Comparison of ENCODE assay signal across 9 mouse cellular contexts in the genomic region with DNA sequence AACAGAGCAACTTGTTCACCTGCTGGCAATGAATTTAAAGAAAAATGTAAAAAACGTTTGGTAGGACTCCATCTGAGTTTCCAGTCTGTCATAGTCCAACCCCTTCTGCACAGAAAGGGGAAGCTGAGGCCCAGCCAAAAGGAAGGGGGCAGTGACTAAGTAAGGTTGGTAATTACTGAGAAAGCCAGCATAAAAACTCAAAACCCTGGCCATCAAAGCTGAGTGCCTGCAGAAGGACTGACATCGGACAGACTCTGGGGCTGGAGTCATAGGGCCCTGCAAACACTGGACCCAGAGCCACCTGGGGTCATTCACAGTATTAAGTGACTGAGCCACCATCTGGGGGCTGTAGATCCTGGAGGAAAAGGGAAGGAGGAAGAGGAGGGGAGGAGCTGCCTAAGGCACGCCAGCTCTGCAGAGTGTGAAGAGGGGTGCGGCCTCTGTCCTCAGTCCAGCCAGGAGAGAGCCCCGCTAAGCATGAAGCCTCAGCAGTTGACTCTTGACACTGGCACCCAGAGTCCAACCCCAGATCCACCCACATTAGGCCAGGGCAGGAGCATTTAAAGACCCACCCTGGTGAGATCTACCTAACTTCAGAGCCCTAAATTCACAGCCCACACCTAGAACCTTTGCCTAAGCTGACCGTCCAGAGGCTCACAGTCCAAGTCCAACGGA. TPM values are rescaled to one million over a fixed set of nuclear protein-coding genes. Genes with fewer than 3 reads are reported as not detected.
A peak's percentile ranks its signal among the peaks of the same experiment; 100 is the strongest.
DNase-seq lines count a peak whose midpoint lies in the region; ATAC-seq lines count a peak whose summit lies in the region.
"Had no signal": no experiment of that assay in that cellular context is flagged by ENCODE, and none has a peak within 500 bp of the region (broad histone marks: within the 10 kb centered on the region; RNA-seq: fewer than 3 reads in every experiment).

No protein-coding gene starts in this region.

- H3K4me1 ChIP-seq in heart, embryonic 15.5 days (replicated peaks): peaks cover 43% of the 10 kb centered on the region
- H3K4me1 ChIP-seq in limb, embryonic 11.5 days (ENCODE audit: control insufficient read depth, insufficient read depth, low read length): no peaks in the 10 kb centered on the region

- H3K27me3 ChIP-seq in heart, embryonic 15.5 days: no peaks in the 10 kb centered on the region
- H3K27me3 ChIP-seq in limb, embryonic 11.5 days (ENCODE audit: control insufficient read depth, insufficient read depth, low read length): no peaks in the 10 kb centered on the region

- no peak overlapping the region for H3K4me3 ChIP-seq in heart, embryonic 15.5 days
- H3K4me3 ChIP-seq in limb, embryonic 11.5 days (ENCODE audit: low read depth, low read length): no peak overlapping the region
- H3K4me3 ChIP-seq: heart, embryonic 10.5 days had no signal

- no peak overlapping the region for H3K9ac ChIP-seq in heart, embryonic 15.5 days
- H3K9ac ChIP-seq in limb, embryonic 11.5 days (ENCODE audit: low read length): no peak overlapping the region

- no peak for ATAC-seq in heart, embryonic 15.5 days (replicated peaks; ENCODE audit: insufficient number of reproducible peaks, insufficient read depth, low FRiP score, low read depth)
- ATAC-seq in common myeloid progenitor, adult 5-6 weeks (replicated peaks; ENCODE audit: low read depth, poor library complexity, severe bottlenecking): peak; percentile 69
- 0 out of 2 replicates have a peak, but pooled peaks have one; percentile 36 for ATAC-seq in limb, embryonic 11.5 days (ENCODE audit: insufficient number of reproducible peaks, low FRiP score, low TSS enrichment, low read depth)
- peak; percentile 58 for ATAC-seq in monocyte, adult 5-6 weeks (replicated peaks; ENCODE audit: insufficient number of reproducible peaks, low FRiP score, low TSS enrichment, poor library complexity, severe bottlenecking)

- DNase-seq in heart, postnatal 10 days: no peak
- DNase-seq in limb, embryonic 11.5 days (ENCODE audit: low spot score): no peak
- DNase-seq in testis, postnatal 10 days (ENCODE audit: low spot score): no peak
- no peak for DNase-seq in adrenal gland, postnatal 4 days (ENCODE audit: low spot score in 2 of 2)
- no peak for DNase-seq in layer of hippocampus, postnatal 14 days (ENCODE audit: low spot score in 2 of 2)

- H3K27ac ChIP-seq in heart, embryonic 15.5 days: peak overlapping the region; percentile 19; the same call in 1 of the 2 replicates
- no peak overlapping the region for H3K27ac ChIP-seq in limb, embryonic 11.5 days (replicated peaks; ENCODE audit: low read depth, low read length)
- H3K27ac ChIP-seq: heart, embryonic 10.5 days had no signal

- no peak overlapping the region for H3K4me2 ChIP-seq in heart, embryonic 15.5 days
- H3K4me2 ChIP-seq in limb, embryonic 11.5 days (ENCODE audit: low read depth, severe bottlenecking): no peak overlapping the region

- WGBS in heart, embryonic 15.5 days: 77% methylated on average over 7 of the region's 7 CpGs
- WGBS in limb, embryonic 11.5 days: 62% methylated on average over 7 of the region's 7 CpGs

- no peaks in the 10 kb centered on the region for H3K36me3 ChIP-seq in heart, embryonic 15.5 days
- no peaks in the 10 kb centered on the region for H3K36me3 ChIP-seq in limb, embryonic 11.5 days (ENCODE audit: control insufficient read depth, insufficient read depth, low read length)
- H3K36me3 ChIP-seq: heart, embryonic 10.5 days had no signal

- intact Hi-C loops in heart, postnatal 10 days (cut with DNase I): no loop called here

- no peaks in the 10 kb centered on the region for H3K9me3 ChIP-seq in heart, embryonic 15.5 days (replicated peaks)
- H3K9me3 ChIP-seq in limb, embryonic 11.5 days (ENCODE audit: control insufficient read depth, low read length): no peaks in the 10 kb centered on the region
- H3K9me3 ChIP-seq: heart, embryonic 10.5 days had no signal

RNA-seq across cellular contexts. Expression of a gene that starts 58.0 kb away (rescaled TPM):
- polyA plus RNA-seq in heart, embryonic 15.5 days (2015; fragmentation: Nextera tagmentation; extraction: Ambion mirVana): 4.8 and 9.2 TPM in 2 replicates
- total RNA-seq in heart, postnatal 10 days (2021): 10 to 100 TPM in 1 of 2 experiments, 1 to 10 TPM in 1; 9.6 to 11.2 TPM
- 9.4 and 12.0 TPM in 2 replicates for total RNA-seq in common myeloid progenitor, adult 5-6 weeks (2017)
- 7.4 and 7.7 TPM in 2 replicates for polyA plus RNA-seq in limb, embryonic 11.5 days (2014; fragmentation: Nextera tagmentation; extraction: Ambion mirVana)
- 21.2 to 31.3 TPM (median 22.5 TPM) in 3 replicates for total RNA-seq in monocyte, adult 5-6 weeks (2017)
- 10 to 100 TPM; 46.6 to 57.7 TPM for total RNA-seq in adrenal gland, postnatal 4 days (2021)
- 10 to 100 TPM; 57.8 to 67.6 TPM for total RNA-seq in layer of hippocampus, postnatal 14 days (2021)
